Mouse (Mus musculus): ENCODE results near the gene Ogfod1.

Ogfod1 gene

GRCm38 (mm10) chr8:94068793-94069192, 31.8 kb downstream of the Ogfod1 start:
- no peak for DNase-seq (ENCODE audit: low read depth, low spot score)

- DNase-seq (ENCODE audit: low read depth, low spot score), result no peak
Measured at GRCm38 (mm10) chr8:94076461-94077192, 39.6 kb downstream of the Ogfod1 start.

GRCm38 (mm10) chr8:94087964-94088363, 51.0 kb downstream of the Ogfod1 start:
- no peak for DNase-seq (ENCODE audit: low read depth, low spot score)

- DNase-seq (ENCODE audit: low read depth, low spot score), result no peak
Measured at GRCm38 (mm10) chr8:94089715-94090114, 52.7 kb downstream of the Ogfod1 start.

GRCm38 (mm10) chr8:94092848-94093247, 55.9 kb downstream of the Ogfod1 start:
- DNase-seq (ENCODE audit: low read depth, low spot score), result no peak

GRCm38 (mm10) chr8:94094281-94094680, 57.3 kb downstream of the Ogfod1 start:
- no peak for DNase-seq (ENCODE audit: low read depth, low spot score)

GRCm38 (mm10) chr8:94098081-94098974, 61.3 kb downstream of the Ogfod1 start, which contains the start of gene Bbs2:
Gene Bbs2 (minus strand): TSS chr8:94098928.
- peak; percentile 93 for DNase-seq (ENCODE audit: low read depth, low spot score)

GRCm38 (mm10) chr8:94098996-94099395, 62.0 kb downstream of the Ogfod1 start:
- no peak for DNase-seq (ENCODE audit: low read depth, low spot score)

GRCm38 (mm10) chr8:94104146-94104545, 67.1 kb downstream of the Ogfod1 start:
- DNase-seq (ENCODE audit: low read depth, low spot score), result no peak

- DNase-seq (ENCODE audit: low read depth, low spot score), result no peak
Measured at GRCm38 (mm10) chr8:94107871-94108270, 70.9 kb downstream of the Ogfod1 start.

- DNase-seq (ENCODE audit: low read depth, low spot score), result peak; percentile 74
Measured at GRCm38 (mm10) chr8:94109396-94109795, 72.4 kb downstream of the Ogfod1 start.

GRCm38 (mm10) chr8:94109835-94110234, 72.8 kb downstream of the Ogfod1 start:
- no peak for DNase-seq (ENCODE audit: low read depth, low spot score)

- DNase-seq (ENCODE audit: low read depth, low spot score), result peak; percentile 41
Measured at GRCm38 (mm10) chr8:94110526-94111177, 73.7 kb downstream of the Ogfod1 start.

- no peak for DNase-seq (ENCODE audit: low read depth, low spot score)
Measured at GRCm38 (mm10) chr8:94113435-94113834, 76.4 kb downstream of the Ogfod1 start.

GRCm38 (mm10) chr8:94113972-94114371, 77.0 kb downstream of the Ogfod1 start:
- DNase-seq (ENCODE audit: low read depth, low spot score), result no peak

Measured in c-Kit-negative CD71-positive TER-119-positive erythroid progenitor cells, embryonic 14.5 days (primary cell).